Mouse (Mus musculus) G1E (cell line): Measurements from ENCODE around the gene Gm49450. TPM values are rescaled to one million over a fixed set of nuclear protein-coding genes. Genes with fewer than 3 reads are reported as not detected.

Experiments
- ATAC-seq: 2 replicates; pipeline ENCODE4 v1.8.0; 2016; ENCODE audit warnings: mild to moderate bottlenecking; ENCODE audit not compliant: insufficient number of reproducible peaks, poor library complexity, low FRiP score, severe bottlenecking; ENCODE audit errors: extremely low read depth
- DNase-seq: peaks from one replicate; pipeline ENCODE4 v3.0.0; 2012; ENCODE audit warnings: low spot score
- H3K27me3 ChIP-seq: 2 replicates; pipeline ENCODE4 v1.6.1; 2012; ENCODE audit warnings: mild to moderate bottlenecking, low read length, inconsistent platforms; ENCODE audit not compliant: insufficient read depth
- H3K36me3 ChIP-seq: replicated peaks from 2 replicates; pipeline ENCODE3; 2012; ENCODE audit warnings: mild to moderate bottlenecking, inconsistent platforms
- H3K4me1 ChIP-seq: 2 replicates; pipeline ENCODE4 v1.6.1; 2012; ENCODE audit warnings: low read depth, low read length, inconsistent platforms, mixed read lengths; ENCODE audit not compliant: insufficient read depth
- H3K4me3 ChIP-seq: 2 replicates; pipeline ENCODE4 v1.5.1; 2012; ENCODE audit warnings: low read depth, mild to moderate bottlenecking, inconsistent platforms, low read length, moderate library complexity, mixed read lengths
- H3K9me3 ChIP-seq: replicated peaks from 2 replicates; pipeline ENCODE4 v1.6.1; 2012; ENCODE audit warnings: inconsistent platforms
- CTCF ChIP-seq: IDR thresholded peaks from 2 replicates; pipeline ENCODE4 v1.5.1; 2012; ENCODE audit warnings: low read depth, low read length, inconsistent platforms, mixed read lengths
- GATA1 ChIP-seq: IDR thresholded peaks from 2 replicates; pipeline ENCODE4 v1.6.1; 2012; ENCODE audit warnings: borderline replicate concordance, low read length, inconsistent platforms, mixed read lengths
- GATA2 ChIP-seq: IDR thresholded peaks from 2 replicates; pipeline ENCODE4 v1.6.1; 2012; ENCODE audit warnings: low read depth, low read length, inconsistent platforms, borderline replicate concordance
- POLR2AphosphoS5 ChIP-seq: IDR thresholded peaks from 2 replicates; pipeline ENCODE4 v1.6.1; 2012; ENCODE audit warnings: low read depth, low read length, inconsistent platforms; ENCODE audit not compliant: insufficient replicate concordance
- TAL1 ChIP-seq: conservative IDR thresholded peaks from 2 replicates; pipeline ENCODE4 v1.6.1; 2012; ENCODE audit warnings: low read depth, low read length, inconsistent platforms, mixed read lengths
- polyA plus RNA-seq: library from polyadenylated mRNA; stranded (reverse); fragments of >175 nt; gene quantifications from 2 replicates; pipeline ENCODE4 v1.2.3, GENCODE M21; 2012
- total RNA-seq, 2 experiments: library from RNA; stranded (forward) in 1 of 2; stranded (reverse) in 1 of 2; fragments of 200-1000 nt in 1 of 2; fragments of >200 nt in 1 of 2; fragmentation: Nextera tagmentation in 1 of 2; gene quantifications; 2 replicates each; pipeline ENCODE4 v1.2.3; 2014 to 2017

The Gm49450 gene
- total and polyA plus RNA-seq, 3 experiments = not detected

- DNase-seq (no peak), ATAC-seq (no peak)
- no peak for TF ChIP-seq GATA1
- TF ChIP-seq CTCF = no peak
- no peak for TF ChIP-seq GATA2
- no peak for TF ChIP-seq TAL1
- no peak for TF ChIP-seq POLR2AphosphoS5
- Histone ChIP-seq H3K27me3 (peaks cover 8% of the 10 kb centered on the region), H3K9me3 (no peaks in the 10 kb centered on the region), H3K4me3 (no peak overlapping the region), H3K36me3 (peaks cover 12% of the 10 kb centered on the region), H3K4me1 (peaks cover 34% of the 10 kb centered on the region)
Observed at GRCm38 (mm10) chr15:98883661-98884060, 69.7 kb downstream of the Gm49450 start.

Other genes with a start within 250 kb of the Gm49450 start
- gene Ccdc65, start 245.3 kb downstream of the Gm49450 start, total RNA-seq (2014; fragmentation: Nextera tagmentation) = 1.0 TPM in 1 of 2 replicates, not detected in the other
- 0.06 and 0.60 TPM in 2 replicates for gene Ccdc65, start 245.3 kb downstream of the Gm49450 start, total RNA-seq (2017)
- not detected in 2 replicates for gene Ccdc65, start 245.3 kb downstream of the Gm49450 start, polyA plus RNA-seq
- 11.5 and 14.1 TPM in 2 replicates for gene Fkbp11, start 225.4 kb downstream of the Gm49450 start, total RNA-seq (2014; fragmentation: Nextera tagmentation)
- 6.2 and 6.7 TPM in 2 replicates for gene Fkbp11, start 225.4 kb downstream of the Gm49450 start, total RNA-seq (2017)
- 20.2 and 23.8 TPM in 2 replicates for gene Fkbp11, start 225.4 kb downstream of the Gm49450 start, polyA plus RNA-seq
- gene Arf3, start 190.3 kb downstream of the Gm49450 start, total RNA-seq (2014; fragmentation: Nextera tagmentation) = 60.9 and 65.0 TPM in 2 replicates
- 37.9 and 41.6 TPM in 2 replicates for gene Arf3, start 190.3 kb downstream of the Gm49450 start, total RNA-seq (2017)
- 55.4 and 58.2 TPM in 2 replicates for gene Arf3, start 190.3 kb downstream of the Gm49450 start, polyA plus RNA-seq
- not detected in 2 replicates for gene Wnt10b, start 175.4 kb downstream of the Gm49450 start, total RNA-seq (2014; fragmentation: Nextera tagmentation)
- gene Wnt10b, start 175.4 kb downstream of the Gm49450 start, total RNA-seq (2017) = 0.27 TPM in 1 of 2 replicates, not detected in the other
- 0.05 and 0.09 TPM in 2 replicates for gene Wnt10b, start 175.4 kb downstream of the Gm49450 start, polyA plus RNA-seq
- not detected in 2 replicates for gene Wnt1, start 163.7 kb downstream of the Gm49450 start, total RNA-seq (2014; fragmentation: Nextera tagmentation)
- not detected in 2 replicates for gene Wnt1, start 163.7 kb downstream of the Gm49450 start, total RNA-seq (2017)
- gene Wnt1, start 163.7 kb downstream of the Gm49450 start, polyA plus RNA-seq = not detected in 2 replicates
- not detected in 2 replicates for gene Ddn, start 144.1 kb downstream of the Gm49450 start, total RNA-seq (2014; fragmentation: Nextera tagmentation)
- 0.17 and 0.22 TPM in 2 replicates for gene Ddn, start 144.1 kb downstream of the Gm49450 start, total RNA-seq (2017)
- 0.07 and 0.08 TPM in 2 replicates for gene Ddn, start 144.1 kb downstream of the Gm49450 start, polyA plus RNA-seq
- 62.8 and 72.4 TPM in 2 replicates for gene Prkag1, start 122.0 kb downstream of the Gm49450 start, total RNA-seq (2014; fragmentation: Nextera tagmentation)
- 114 and 150 TPM in 2 replicates for gene Prkag1, start 122.0 kb downstream of the Gm49450 start, total RNA-seq (2017)
- 106 and 142 TPM in 2 replicates for gene Prkag1, start 122.0 kb downstream of the Gm49450 start, polyA plus RNA-seq
- gene Kmt2d, start 82.3 kb downstream of the Gm49450 start, total RNA-seq (2014; fragmentation: Nextera tagmentation) = 141 and 150 TPM in 2 replicates
- gene Kmt2d, start 82.3 kb downstream of the Gm49450 start, total RNA-seq (2017) = 22.1 and 27.0 TPM in 2 replicates
- 42.8 and 57.8 TPM in 2 replicates for gene Kmt2d, start 82.3 kb downstream of the Gm49450 start, polyA plus RNA-seq
- gene Rhebl1, start 59.0 kb downstream of the Gm49450 start, total RNA-seq (2014; fragmentation: Nextera tagmentation) = 5.2 and 8.4 TPM in 2 replicates
- 7.8 and 8.0 TPM in 2 replicates for gene Rhebl1, start 59.0 kb downstream of the Gm49450 start, total RNA-seq (2017)
- 2.7 and 2.9 TPM in 2 replicates for gene Rhebl1, start 59.0 kb downstream of the Gm49450 start, polyA plus RNA-seq
- not detected in 2 replicates for gene Dhh, start 55.0 kb downstream of the Gm49450 start, total RNA-seq (2014; fragmentation: Nextera tagmentation)
- gene Dhh, start 55.0 kb downstream of the Gm49450 start, total RNA-seq (2017) = 0.05 and 0.06 TPM in 2 replicates
- not detected in 2 replicates for gene Dhh, start 55.0 kb downstream of the Gm49450 start, polyA plus RNA-seq
- 10.9 and 17.1 TPM in 2 replicates for gene Lmbr1l, start 35.3 kb downstream of the Gm49450 start, total RNA-seq (2014; fragmentation: Nextera tagmentation)
- 4.5 and 7.4 TPM in 2 replicates for gene Lmbr1l, start 35.3 kb downstream of the Gm49450 start, total RNA-seq (2017)
- gene Lmbr1l, start 35.3 kb downstream of the Gm49450 start, polyA plus RNA-seq = 9.6 and 9.7 TPM in 2 replicates
- 1,654 and 1,866 TPM in 2 replicates for gene Tuba1b, start 19.0 kb downstream of the Gm49450 start, total RNA-seq (2014; fragmentation: Nextera tagmentation)
- 717 and 929 TPM in 2 replicates for gene Tuba1b, start 19.0 kb downstream of the Gm49450 start, total RNA-seq (2017)
- 255 and 384 TPM in 2 replicates for gene Tuba1b, start 19.0 kb downstream of the Gm49450 start, polyA plus RNA-seq
- 11.6 and 22.3 TPM in 2 replicates for gene Tuba1a, start 152 bp upstream of the Gm49450 start, total RNA-seq (2014; fragmentation: Nextera tagmentation)
- gene Tuba1a, start 152 bp upstream of the Gm49450 start, total RNA-seq (2017) = 35.9 and 52.0 TPM in 2 replicates
- 1.4 and 3.3 TPM in 2 replicates for gene Tuba1a, start 152 bp upstream of the Gm49450 start, polyA plus RNA-seq
- gene Tuba1c, start 76.3 kb upstream of the Gm49450 start, total RNA-seq (2014; fragmentation: Nextera tagmentation) = 856 and 1,023 TPM in 2 replicates
- 252 and 273 TPM in 2 replicates for gene Tuba1c, start 76.3 kb upstream of the Gm49450 start, total RNA-seq (2017)
- 47.1 and 72.7 TPM in 2 replicates for gene Tuba1c, start 76.3 kb upstream of the Gm49450 start, polyA plus RNA-seq
- gene Prph, start 101.6 kb upstream of the Gm49450 start, total RNA-seq (2014; fragmentation: Nextera tagmentation) = not detected in 2 replicates
- not detected in 2 replicates for gene Prph, start 101.6 kb upstream of the Gm49450 start, total RNA-seq (2017)
- gene Prph, start 101.6 kb upstream of the Gm49450 start, polyA plus RNA-seq = not detected in 2 replicates
- gene Troap, start 121.0 kb upstream of the Gm49450 start, total RNA-seq (2014; fragmentation: Nextera tagmentation) = 58.2 and 59.0 TPM in 2 replicates
- 22.3 and 22.8 TPM in 2 replicates for gene Troap, start 121.0 kb upstream of the Gm49450 start, total RNA-seq (2017)
- 71.0 and 73.9 TPM in 2 replicates for gene Troap, start 121.0 kb upstream of the Gm49450 start, polyA plus RNA-seq
- not detected in 2 replicates for gene C1ql4, start 134.3 kb upstream of the Gm49450 start, total RNA-seq (2014; fragmentation: Nextera tagmentation)
- not detected in 2 replicates for gene C1ql4, start 134.3 kb upstream of the Gm49450 start, total RNA-seq (2017)
- not detected in 2 replicates for gene C1ql4, start 134.3 kb upstream of the Gm49450 start, polyA plus RNA-seq
- gene Dnajc22, start 139.6 kb upstream of the Gm49450 start, total RNA-seq (2014; fragmentation: Nextera tagmentation) = not detected in 2 replicates
- 0.16 TPM in 1 of 2 replicates, not detected in the other for gene Dnajc22, start 139.6 kb upstream of the Gm49450 start, total RNA-seq (2017)
- gene Dnajc22, start 139.6 kb upstream of the Gm49450 start, polyA plus RNA-seq = not detected in 2 replicates
- not detected in 2 replicates for gene Spats2, start 172.4 kb upstream of the Gm49450 start, total RNA-seq (2014; fragmentation: Nextera tagmentation)
- gene Spats2, start 172.4 kb upstream of the Gm49450 start, total RNA-seq (2017) = 0.05 and 0.12 TPM in 2 replicates
- not detected in 2 replicates for gene Spats2, start 172.4 kb upstream of the Gm49450 start, polyA plus RNA-seq